28 mouse cellular contexts compared by ENCODE assay signal in genomic region chr11:83740443-83740991, GRCm38 (mm10). TPM values are rescaled to one million over a fixed set of nuclear protein-coding genes. Genes with fewer than 3 reads are reported as not detected.
"Had no signal": no experiment of that assay in that cellular context is flagged by ENCODE, and none has a peak within 500 bp of the region (broad histone marks: within the 10 kb centered on the region; RNA-seq: fewer than 3 reads in every experiment).

No protein-coding gene starts in this region.

- ATAC-seq: intestine, postnatal 0 days; midbrain, embryonic 15.5 days had no signal

- H3K4me2 ChIP-seq: limb, embryonic 13.5 days; liver, embryonic 15.5 days; midbrain, embryonic 12.5 days; midbrain, embryonic 15.5 days; neural tube, embryonic 12.5 days; neural tube, embryonic 15.5 days had no signal

- H3K4me1 ChIP-seq: limb, embryonic 10.5 days; limb, embryonic 13.5 days; midbrain, embryonic 12.5 days; midbrain, embryonic 15.5 days; neural tube, embryonic 12.5 days; neural tube, embryonic 15.5 days had no signal

- H3K9me3 ChIP-seq: limb, embryonic 10.5 days; limb, embryonic 13.5 days; liver, embryonic 15.5 days; midbrain, embryonic 12.5 days; midbrain, embryonic 15.5 days; neural tube, embryonic 12.5 days; neural tube, embryonic 15.5 days had no signal

- H3K27ac ChIP-seq: kidney, postnatal 0 days; layer of hippocampus, adult 2 months; limb, embryonic 10.5 days; limb, embryonic 13.5 days; liver, embryonic 15.5 days; macrophage; midbrain, embryonic 12.5 days; midbrain, embryonic 15.5 days; neural tube, embryonic 12.5 days; neural tube, embryonic 15.5 days had no signal

- H3K27me3 ChIP-seq: liver, embryonic 15.5 days; neural tube, embryonic 12.5 days had no signal

- H3K4me3 ChIP-seq: layer of hippocampus, adult 2 months; limb, embryonic 10.5 days; limb, embryonic 13.5 days; liver, embryonic 15.5 days; midbrain, embryonic 12.5 days; midbrain, embryonic 15.5 days; neural tube, embryonic 12.5 days; neural tube, embryonic 15.5 days had no signal

- H3K9ac ChIP-seq: limb, embryonic 13.5 days; liver, embryonic 15.5 days; midbrain, embryonic 12.5 days; midbrain, embryonic 15.5 days; neural tube, embryonic 12.5 days; neural tube, embryonic 15.5 days had no signal

- H3K36me3 ChIP-seq: limb, embryonic 10.5 days; limb, embryonic 13.5 days; liver, embryonic 15.5 days; midbrain, embryonic 12.5 days; midbrain, embryonic 15.5 days; neural tube, embryonic 12.5 days; neural tube, embryonic 15.5 days had no signal

- DNase-seq: kidney, adult 2 months; kidney, postnatal 25 days; layer of hippocampus, adult 9-11 months; liver; retina, postnatal 1 day; right cerebral cortex, postnatal 25 days; spleen, adult 18-20 months; thymus, adult 18-20 months; thymus, postnatal 36 days had no signal

RNA-seq across cellular contexts. Expression of gene Wfdc21, which starts 6.2 kb away (rescaled TPM):
- total RNA-seq: layer of hippocampus, adult 2 months; layer of hippocampus, postnatal 25 days; left cerebral cortex, adult 18-20 months; left cerebral cortex, postnatal 25 days had no signal
- polyA plus RNA-seq: intestine, postnatal 0 days; kidney, embryonic 14.5 days; limb, embryonic 10.5 days; limb, embryonic 13.5 days; midbrain, embryonic 12.5 days; midbrain, embryonic 15.5 days; neural tube, embryonic 12.5 days had no signal

RNA-seq across cellular contexts. Expression of gene Wfdc18, which starts 31.7 kb away (rescaled TPM):
- total RNA-seq: layer of hippocampus, postnatal 25 days had no signal
- polyA plus RNA-seq: intestine, embryonic 14.5 days; kidney, adult 2 months; kidney, embryonic 14.5 days; large intestine, adult 2 months; limb, embryonic 10.5 days; limb, embryonic 13.5 days; liver, embryonic 15.5 days; midbrain, embryonic 12.5 days; midbrain, embryonic 15.5 days; neural tube, embryonic 12.5 days; neural tube, embryonic 15.5 days; stomach, embryonic 16.5 days; testis, adult 2 months had no signal

RNA-seq across cellular contexts. Expression of gene Wfdc17, which starts 36.7 kb away (rescaled TPM):
- total RNA-seq: layer of hippocampus, adult 2 months; layer of hippocampus, postnatal 25 days; left cerebral cortex, adult 18-20 months; left cerebral cortex, postnatal 25 days had no signal
